Mouse (Mus musculus): Measurements from ENCODE around the gene Klhl6.
A peak's percentile ranks its signal among the peaks of the same experiment; 100 is the strongest.

Gene Klhl6

DNA sequence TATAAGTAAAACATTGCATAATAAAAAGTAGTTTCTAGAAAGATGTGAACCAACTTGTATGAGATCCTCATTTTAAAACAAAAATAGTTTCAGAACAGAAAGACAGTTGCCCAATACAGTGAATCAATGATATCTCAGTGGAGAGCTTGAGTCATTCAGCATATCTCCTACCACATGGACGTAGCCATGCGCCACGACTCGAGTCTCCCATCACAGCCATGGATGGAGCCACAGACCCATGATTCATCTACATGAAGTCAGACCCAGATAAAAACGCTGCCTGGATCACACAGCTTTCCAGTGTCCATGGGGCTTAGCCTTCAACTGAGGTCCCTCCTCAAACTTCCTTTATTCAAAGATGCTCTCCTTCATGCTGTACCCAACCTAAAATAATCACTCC is 13.3 kb downstream of the Klhl6 start:
- no peak for DNase-seq (ENCODE audit: low spot score in 2 of 2)

DNA sequence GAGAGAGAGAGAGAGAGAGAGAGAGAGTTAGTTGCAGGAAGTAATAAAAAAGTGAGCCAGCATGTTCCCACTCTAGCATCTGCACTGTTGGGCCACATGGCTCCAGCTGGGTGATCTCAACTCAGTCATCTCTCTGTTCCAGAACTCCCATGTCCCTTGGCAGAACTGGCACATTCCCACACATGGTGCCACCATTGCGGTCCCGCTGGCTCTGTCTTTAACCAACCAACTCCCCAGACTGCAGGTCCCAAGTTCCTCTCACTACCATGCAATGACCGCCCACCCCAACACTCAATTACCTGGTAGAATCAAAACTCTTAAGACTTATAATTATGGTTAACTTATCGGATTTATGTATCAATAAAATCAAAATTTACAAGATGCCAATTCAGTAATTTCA is 14.2 kb downstream of the Klhl6 start:
- no peak for DNase-seq (ENCODE audit: low spot score in 2 of 2)

DNA sequence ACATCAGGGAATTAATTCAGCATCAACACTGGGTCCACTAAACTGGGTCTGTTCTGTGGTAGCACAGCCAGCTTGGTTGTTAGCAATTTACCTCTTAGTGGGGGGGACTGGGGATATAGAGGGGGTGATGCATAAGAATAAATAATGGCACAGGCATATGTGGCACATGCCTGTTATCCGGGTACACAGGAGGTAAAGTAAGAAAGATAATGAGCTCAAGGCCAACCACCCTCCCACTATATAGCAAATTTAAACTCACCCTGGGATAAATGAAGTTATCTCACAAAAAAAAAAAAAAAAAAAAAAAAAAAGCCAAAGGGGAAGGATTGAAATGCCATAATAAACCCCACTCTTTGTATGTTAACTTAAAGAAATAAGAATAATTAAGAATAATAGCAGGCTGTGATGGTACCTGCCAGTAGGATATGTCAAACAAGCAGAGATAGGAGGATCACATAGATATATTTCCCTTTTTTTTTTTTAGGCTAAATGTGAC is 14.9 kb downstream of the Klhl6 start:
- no peak for DNase-seq (ENCODE audit: low spot score in 2 of 2)

DNA sequence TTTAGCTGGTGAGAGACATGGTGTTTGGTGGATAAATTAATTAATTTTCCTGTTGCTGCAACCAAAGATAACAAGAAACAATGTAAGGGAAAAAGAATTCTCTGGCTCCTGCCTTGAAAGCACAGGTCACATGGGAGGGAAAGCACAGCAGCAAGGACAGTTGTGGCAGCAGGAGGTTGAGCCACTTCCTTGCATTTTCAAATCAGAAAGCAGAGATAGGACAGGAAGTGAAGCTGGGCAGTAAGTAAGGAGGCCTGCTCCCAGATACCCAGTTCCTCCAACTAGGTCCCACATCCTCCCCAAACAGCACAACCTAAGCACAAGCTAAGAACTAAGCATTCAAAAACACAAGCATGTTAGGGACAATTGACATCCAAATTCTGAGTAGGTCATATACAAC is 15.9 kb downstream of the Klhl6 start:
- no peak for DNase-seq (ENCODE audit: low spot score in 2 of 2)

DNA sequence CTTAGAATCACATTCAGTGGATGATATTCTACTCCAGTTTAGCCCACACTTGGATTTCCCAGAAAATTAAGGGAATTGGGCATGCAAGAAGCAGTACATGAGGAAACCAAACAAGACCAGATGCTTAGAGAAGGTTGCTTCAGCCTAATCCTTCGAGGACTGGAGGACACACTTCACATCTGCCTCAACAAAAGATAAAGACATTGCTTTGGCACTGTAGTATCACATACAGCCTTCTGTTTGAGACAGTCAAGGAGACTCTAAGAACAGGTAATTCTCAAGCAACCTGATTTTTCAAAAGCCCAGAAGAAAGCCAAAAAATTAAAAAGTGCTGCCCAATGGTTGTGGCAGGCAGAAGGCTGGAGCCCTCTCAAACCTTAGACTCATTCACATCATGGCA is 16.4 kb downstream of the Klhl6 start:
- no peak for DNase-seq (ENCODE audit: low spot score in 2 of 2)

DNA sequence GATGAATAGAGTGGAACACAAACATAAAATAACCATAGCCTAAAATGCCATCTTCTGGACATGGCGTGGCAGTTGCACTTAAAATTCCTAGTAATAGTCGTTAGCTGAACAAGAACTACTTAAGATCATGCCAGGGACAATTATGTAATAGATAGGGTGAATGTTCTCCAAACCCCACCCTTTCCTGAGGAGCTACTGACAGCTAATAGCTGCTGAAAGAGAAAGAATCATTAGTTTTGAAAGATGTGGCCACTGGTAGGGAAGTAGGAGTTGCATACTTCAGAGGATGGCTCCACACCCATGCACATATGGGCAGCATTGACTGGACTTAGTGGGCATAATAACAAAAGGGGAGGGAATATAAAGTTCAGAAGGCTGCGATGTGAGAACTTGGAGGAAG is 19.9 kb downstream of the Klhl6 start:
- no peak for DNase-seq (ENCODE audit: low spot score in 2 of 2)

DNA sequence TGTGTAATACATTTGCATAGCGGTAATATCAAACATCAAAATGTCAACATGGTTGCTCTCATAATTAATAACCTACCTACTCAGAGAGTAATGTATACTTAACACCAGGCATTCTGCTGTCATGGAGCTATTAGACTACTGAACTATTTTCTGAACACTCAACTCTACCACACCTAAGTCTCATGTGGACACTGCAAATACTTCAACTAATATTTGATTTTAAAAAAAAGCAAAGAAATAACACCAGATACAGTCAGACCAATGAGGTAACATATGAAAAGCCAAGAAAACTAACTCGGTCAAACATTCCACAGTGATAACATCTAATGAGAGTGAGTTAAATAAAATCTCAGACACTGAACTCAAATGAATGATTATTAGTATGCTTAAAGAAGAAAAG is 21.8 kb downstream of the Klhl6 start:
- no peak for DNase-seq (ENCODE audit: low spot score in 2 of 2)

DNA sequence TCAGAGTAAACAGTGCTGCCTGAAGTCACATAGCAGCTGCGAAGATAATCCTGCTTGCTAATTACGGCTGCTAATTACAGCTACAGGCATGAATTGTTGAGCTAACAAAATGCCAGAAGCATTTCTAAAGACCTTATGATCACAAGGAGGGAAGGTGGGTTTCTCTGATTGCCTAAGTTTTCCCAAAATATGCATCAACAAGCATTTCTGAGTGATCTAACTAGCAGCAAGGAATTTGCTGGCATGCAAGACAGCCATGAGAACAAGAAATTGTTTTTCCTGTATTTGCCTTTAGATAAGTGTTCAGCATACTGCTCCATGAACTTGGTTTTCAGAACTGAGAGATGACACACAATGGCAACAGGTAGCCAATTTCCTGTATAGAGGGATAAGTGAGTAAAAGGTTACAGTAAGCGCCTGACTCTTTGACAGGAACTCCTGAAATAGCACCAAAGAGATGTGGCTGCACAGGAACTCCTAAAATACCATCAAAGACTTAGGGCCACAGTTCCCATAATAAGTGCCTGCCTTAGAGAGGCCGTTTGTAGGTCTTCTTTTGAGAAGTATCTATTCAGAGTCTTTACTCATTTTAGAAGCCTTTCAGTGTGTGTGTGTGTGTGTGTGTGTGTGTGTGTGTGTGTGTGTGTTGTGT is 22.3 kb downstream of the Klhl6 start:
- DNase-seq (ENCODE audit: low spot score in 2 of 2) = no peak

DNA sequence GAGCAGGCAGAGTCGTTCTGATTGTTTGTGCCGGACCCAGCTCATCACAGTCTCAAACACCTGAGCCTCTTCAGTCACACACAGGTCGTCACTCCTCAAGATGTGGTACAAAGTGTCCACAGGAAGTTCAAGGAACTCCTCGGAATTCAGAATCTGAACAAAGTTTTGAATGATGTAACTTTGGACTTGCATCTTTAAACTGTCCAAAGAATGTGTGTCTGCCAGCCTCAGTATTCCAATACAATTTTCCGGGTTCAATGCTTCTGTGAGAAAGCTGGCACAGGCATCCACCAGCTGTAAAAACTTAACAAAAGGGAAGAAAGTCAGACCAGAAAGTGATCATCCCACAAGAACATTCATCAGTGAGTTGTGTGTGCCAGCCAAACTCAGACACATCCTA is 25.8 kb downstream of the Klhl6 start:
- DNase-seq (ENCODE audit: low spot score in 2 of 2) = no peak

DNA sequence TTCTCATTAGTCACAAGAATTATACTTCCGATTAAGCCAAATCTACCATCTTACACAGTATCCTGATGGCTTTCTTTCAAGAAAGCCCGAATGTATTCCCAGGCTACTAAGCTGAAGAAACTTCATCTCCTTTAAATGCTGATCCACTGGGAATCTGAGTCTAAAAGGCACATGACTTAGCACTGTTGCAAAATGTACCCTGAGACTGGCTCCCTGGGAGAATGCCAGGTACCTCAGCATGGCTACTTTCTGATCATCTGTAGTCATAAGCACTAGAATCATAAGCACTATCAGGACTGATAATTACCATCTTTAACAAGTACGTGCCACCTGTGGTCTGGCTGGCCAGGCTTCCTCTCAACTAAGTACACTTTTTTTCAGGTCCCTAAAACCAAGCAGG is 35.5 kb downstream of the Klhl6 start:
- DNase-seq (ENCODE audit: low spot score in 2 of 2) = no peak

DNA sequence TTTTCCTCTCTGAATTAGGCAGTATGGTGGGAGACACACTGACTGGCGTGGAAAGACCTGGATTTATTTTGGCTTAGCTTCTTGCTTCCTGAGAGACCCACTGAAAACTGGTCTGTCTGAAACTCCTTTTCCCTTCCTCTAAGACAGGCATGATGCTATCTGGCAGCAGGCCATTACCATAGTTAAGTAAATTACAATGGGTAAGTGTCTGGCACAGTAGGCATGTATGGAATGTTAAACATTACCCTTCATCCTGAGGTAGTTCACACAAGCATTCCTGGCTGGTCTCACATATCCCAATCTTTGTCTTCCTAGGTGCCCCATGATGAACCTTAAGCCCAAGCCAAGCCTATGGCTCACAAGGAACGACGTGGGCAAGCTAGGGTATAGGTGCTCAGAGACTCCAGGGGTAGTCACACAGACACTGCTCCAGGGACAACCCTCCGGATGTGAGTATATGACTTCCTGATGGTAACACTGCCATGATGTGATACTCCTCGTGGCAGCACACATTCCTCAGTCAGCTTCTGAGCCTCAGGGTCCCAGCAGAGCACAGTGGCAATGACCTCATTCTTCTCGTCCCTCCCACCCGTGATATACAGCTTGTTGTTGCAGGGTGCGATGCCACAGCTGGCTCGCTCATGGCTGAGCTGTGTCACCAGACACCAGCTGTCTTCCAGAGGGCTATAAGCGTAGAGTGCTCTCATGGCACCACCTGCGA is 36.1 kb downstream of the Klhl6 start:
- no peak for DNase-seq (ENCODE audit: low spot score in 2 of 2)

DNA sequence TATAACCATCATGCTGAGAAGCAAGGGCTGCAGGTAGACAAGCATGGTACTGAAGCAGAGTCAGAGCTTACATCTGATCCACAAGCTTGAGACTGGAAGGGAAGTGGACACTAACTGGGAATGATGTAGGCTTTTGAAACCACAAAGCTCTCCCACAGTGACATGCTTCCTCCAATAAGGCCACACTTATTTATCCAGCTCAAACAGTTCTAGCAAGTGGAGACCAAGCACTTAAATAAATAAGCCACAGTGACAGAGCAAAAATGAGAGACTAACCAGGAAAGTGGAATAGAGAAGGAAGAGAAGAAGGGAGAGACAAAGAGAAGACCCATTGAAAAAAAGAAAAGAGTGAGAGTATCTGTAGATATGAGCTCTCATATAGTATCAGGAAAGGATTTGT is 62.0 kb downstream of the Klhl6 start:
- DNase-seq (ENCODE audit: low spot score in 2 of 2) = no peak

DNA sequence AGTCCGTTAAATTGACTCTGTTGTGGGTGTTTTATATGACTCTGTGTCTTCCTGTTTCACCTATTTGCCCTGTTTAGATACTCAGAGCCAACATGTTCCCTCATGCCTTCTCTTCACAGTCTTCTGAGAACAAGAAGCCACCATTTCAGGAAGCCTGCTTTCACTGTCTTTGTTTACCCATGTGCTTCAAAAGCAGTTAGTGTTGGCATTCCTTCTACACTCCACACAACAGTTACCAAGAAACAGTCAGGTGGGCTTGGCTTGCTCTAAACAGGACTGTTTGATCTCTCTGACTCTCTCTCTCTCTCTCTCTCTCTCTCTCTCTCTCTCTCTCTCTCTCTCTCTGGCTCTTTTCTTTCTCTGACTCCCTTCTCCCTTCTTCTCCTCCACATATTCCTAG is 64.6 kb downstream of the Klhl6 start:
- DNase-seq (ENCODE audit: low spot score in 2 of 2) = peak in 1 of 2 experiments; percentile 1

DNA sequence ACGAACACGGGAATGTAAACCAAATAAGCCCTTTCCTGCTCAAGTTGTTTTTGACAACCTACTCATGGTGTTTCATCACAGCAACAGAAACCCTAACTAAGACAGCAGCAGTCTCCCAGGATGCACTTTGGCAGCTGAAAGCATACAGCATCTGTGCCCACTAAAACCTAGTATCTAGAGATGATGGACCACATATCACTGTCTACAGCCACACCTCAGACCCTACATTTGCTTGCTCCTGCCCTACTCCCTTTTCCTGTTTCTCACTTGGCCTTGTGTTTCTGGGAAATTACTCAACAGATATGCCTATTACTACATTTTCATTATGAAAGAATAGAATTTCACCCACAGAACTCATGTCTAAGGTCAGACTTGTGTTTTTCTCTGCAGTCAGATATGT is 70.3 kb downstream of the Klhl6 start:
- no peak for DNase-seq (ENCODE audit: low spot score in 2 of 2)

DNA sequence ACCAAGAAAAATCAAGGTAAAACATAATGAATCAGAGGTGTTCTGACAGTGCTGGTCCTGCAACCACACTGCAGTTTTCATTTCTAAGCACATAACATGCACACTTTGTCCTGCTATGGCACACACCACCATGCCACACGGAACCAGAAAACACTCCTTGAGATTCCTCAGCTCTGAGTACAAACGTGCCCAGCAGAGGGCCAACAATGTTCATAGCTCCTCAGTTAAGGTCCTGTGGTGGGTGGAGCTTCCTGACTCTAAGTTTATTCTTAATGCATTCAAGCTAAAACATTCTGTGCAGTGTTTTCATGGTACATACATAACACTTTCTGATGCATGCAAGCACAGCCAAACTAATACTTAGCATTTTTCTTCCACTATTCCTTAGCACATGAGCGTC is 74.5 kb downstream of the Klhl6 start:
- DNase-seq (ENCODE audit: low spot score in 2 of 2) = no peak

DNA sequence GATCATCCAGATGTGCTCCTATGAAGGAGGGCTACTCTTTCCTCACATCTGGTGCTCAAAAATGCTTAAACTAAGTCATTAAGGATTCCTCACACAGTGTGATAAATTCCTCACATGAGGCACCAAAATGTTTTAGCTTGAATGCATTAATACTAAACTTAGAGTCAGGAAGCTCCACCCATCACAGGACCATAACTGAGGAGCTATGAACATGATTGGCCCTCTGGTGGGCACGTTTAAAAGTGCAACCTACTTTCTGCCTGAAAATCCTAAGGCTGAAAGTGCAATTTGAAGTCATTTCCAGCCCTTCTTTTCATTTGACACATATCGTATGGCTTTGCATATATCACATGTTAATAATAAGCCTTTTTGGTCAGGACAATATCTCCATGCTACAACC is 75.7 kb downstream of the Klhl6 start:
- DNase-seq (ENCODE audit: low spot score in 2 of 2) = peak; percentile 43 to 68

DNA sequence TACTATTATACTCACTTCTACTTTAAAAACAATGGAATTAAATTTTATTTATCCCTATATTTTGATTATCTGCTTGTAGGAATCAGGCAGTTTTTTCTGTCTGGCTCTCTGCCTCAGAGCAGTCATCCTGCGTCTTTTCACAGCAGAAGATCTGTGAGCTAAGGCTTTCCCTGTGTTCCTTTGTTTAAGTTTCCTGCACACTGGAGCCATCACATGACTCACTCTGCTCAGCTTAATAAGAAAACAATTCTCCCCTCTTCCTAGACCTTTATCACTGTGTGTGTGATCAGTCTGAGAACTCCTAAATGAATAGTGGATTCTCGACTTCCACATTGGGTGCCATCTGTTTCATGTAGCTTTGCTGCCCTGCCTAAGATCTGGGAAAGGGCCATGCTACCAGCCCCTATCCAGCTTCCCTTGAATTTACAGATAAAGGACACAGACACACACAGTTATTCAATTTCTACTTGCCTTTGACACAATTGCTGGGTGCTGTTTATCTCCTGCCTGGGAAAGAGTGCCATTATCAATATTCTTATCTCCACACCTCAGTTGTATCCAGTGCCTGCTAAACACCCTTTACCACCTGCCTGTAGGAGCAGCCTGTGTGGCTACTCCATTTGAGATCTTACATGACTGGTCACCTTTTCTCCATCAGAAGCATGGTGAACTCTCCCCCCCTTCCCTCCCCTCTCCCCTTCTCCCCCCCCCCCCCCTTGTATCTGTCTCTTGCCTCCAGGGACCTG is 77.9 kb downstream of the Klhl6 start:
- no peak for DNase-seq (ENCODE audit: low spot score in 2 of 2)

DNA sequence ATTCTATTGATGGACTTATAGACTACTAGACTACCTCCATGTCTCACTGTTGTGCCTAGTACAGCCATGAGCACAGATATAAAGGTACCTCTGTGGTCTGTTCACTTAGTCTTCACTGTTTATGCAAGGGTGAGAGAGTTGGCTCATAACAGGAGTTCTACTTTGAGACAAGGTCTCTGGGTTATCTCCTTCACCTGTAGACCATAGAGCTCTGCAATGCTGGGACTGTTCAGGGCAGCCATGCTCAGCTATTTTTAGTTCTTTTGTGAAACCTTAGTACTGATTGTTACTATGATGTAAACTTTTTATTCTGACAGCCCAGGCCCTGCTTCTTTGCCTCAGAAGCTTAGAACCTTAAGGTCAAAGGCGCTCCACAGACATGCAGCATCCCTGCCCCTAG is 79.0 kb downstream of the Klhl6 start:
- DNase-seq (ENCODE audit: low spot score in 2 of 2) = no peak

Data from thymus, postnatal 10 days (tissue).